Mouse (Mus musculus) MEL (cell line): Measurements from ENCODE around the gene Myo7a. TPM values are rescaled to one million over a fixed set of nuclear protein-coding genes. Genes with fewer than 3 reads are reported as not detected.

Experiments
- DNase-seq: peaks from one replicate; pipeline ENCODE4 v3.0.0; 2011; ENCODE audit warnings: low read depth, low spot score
- H3K27ac ChIP-seq: 2 replicates; pipeline ENCODE4 v1.5.1; 2012; ENCODE audit warnings: low read depth, mild to moderate bottlenecking, control low read depth, low read length, moderate library complexity; ENCODE audit not compliant: control insufficient read depth
- H3K27me3 ChIP-seq, 2 experiments: fragments of 150-350 bp in 1 of 2; sonication (generic) in 1 of 2; 2 replicates each; pipeline ENCODE4 v1.6.1; 2012; ENCODE audit warnings: low read length in 2 of 2, mild to moderate bottlenecking in 2 of 2, improper control_type of control experiment in 1 of 2, moderate library complexity in 1 of 2; ENCODE audit not compliant: insufficient read depth in 2 of 2, control insufficient read depth in 1 of 2
- H3K36me3 ChIP-seq, 2 experiments: 2 replicates each; pipeline ENCODE4 v1.6.1; 2012 to 2014; ENCODE audit warnings: low read length in 2 of 2, improper control_type of control experiment in 1 of 2, inconsistent platforms in 1 of 2, mild to moderate bottlenecking in 1 of 2; ENCODE audit not compliant: insufficient read depth in 2 of 2, control insufficient read depth in 1 of 2
- H3K4me1 ChIP-seq, 2 experiments: fragments of 150-350 bp in 1 of 2; sonication (generic) in 1 of 2; 2 replicates each; pipeline ENCODE4 v1.6.1; 2012; ENCODE audit warnings: low read length in 2 of 2, improper control_type of control experiment in 1 of 2, mild to moderate bottlenecking in 1 of 2; ENCODE audit not compliant: insufficient read depth in 2 of 2, control insufficient read depth in 1 of 2
- H3K4me3 ChIP-seq, 2 experiments: fragments of 150-350 bp in 1 of 2; sonication (generic) in 1 of 2; 2 replicates each; pipeline ENCODE4 v1.5.1; 2012; ENCODE audit warnings: low read depth in 2 of 2, low read length in 2 of 2, mild to moderate bottlenecking in 2 of 2, moderate library complexity in 2 of 2, control low read depth in 1 of 2, improper control_type of control experiment in 1 of 2; ENCODE audit not compliant: control insufficient read depth in 1 of 2, insufficient read depth in 1 of 2
- H3K79me2 ChIP-seq: 2 replicates; pipeline ENCODE4 v1.6.1; 2012; ENCODE audit warnings: mild to moderate bottlenecking, low read length, moderate library complexity; ENCODE audit not compliant: control insufficient read depth, poor library complexity, insufficient read depth
- H3K9ac ChIP-seq: 2 replicates; pipeline ENCODE4 v1.6.1; 2012; ENCODE audit warnings: low read depth, mild to moderate bottlenecking, control low read depth, low read length, moderate library complexity; ENCODE audit not compliant: control insufficient read depth, poor library complexity, severe bottlenecking
- H3K9me3 ChIP-seq: fragments of 150-350 bp; sonication (generic); replicated peaks from 2 replicates; pipeline ENCODE4 v1.6.1; 2012; ENCODE audit warnings: mild to moderate bottlenecking, low read length, improper control_type of control experiment, moderate library complexity; ENCODE audit not compliant: insufficient read depth
- BHLHE40 ChIP-seq: IDR thresholded peaks from 2 replicates; pipeline ENCODE4 v1.6.1; 2012; ENCODE audit warnings: low read depth, mild to moderate bottlenecking, inconsistent platforms, low read length, improper control_type of control experiment, borderline replicate concordance
- CHD1 ChIP-seq: IDR thresholded peaks from 2 replicates; pipeline ENCODE4 v1.6.1; 2012; ENCODE audit warnings: low read depth, mild to moderate bottlenecking, inconsistent platforms, low read length, improper control_type of control experiment
- CHD2 ChIP-seq: IDR thresholded peaks from 2 replicates; pipeline ENCODE4 v1.6.1; 2011; ENCODE audit warnings: low read length, improper control_type of control experiment
- CTCF ChIP-seq, 3 experiments: IDR thresholded peaks in 2 of 3; conservative IDR thresholded peaks in 1 of 3; 2 replicates each; pipeline ENCODE4 v1.5.1; 2011 to 2012; ENCODE audit warnings: low read length in 3 of 3, low read depth in 2 of 3, mild to moderate bottlenecking in 2 of 3, improper control_type of control experiment in 1 of 3, inconsistent platforms in 1 of 3, mixed read lengths in 1 of 3, moderate library complexity in 1 of 3; ENCODE audit not compliant: control insufficient read depth in 1 of 3, insufficient read depth in 1 of 3, poor library complexity in 1 of 3, severe bottlenecking in 1 of 3
- E2F4 ChIP-seq: IDR thresholded peaks from 2 replicates; pipeline ENCODE4 v1.6.1; 2011; ENCODE audit warnings: low read depth, low read length, improper control_type of control experiment, borderline replicate concordance
- EP300 ChIP-seq, 2 experiments: IDR thresholded peaks; 2 replicates each; pipeline ENCODE4 v1.6.1; 2011; ENCODE audit warnings: improper control_type of control experiment in 2 of 2, low read length in 2 of 2, low read depth in 1 of 2, mild to moderate bottlenecking in 1 of 2
- ETS1 ChIP-seq: IDR thresholded peaks from 2 replicates; pipeline ENCODE4 v1.6.1; 2012; ENCODE audit warnings: low read depth, mild to moderate bottlenecking, inconsistent platforms, low read length, improper control_type of control experiment, moderate library complexity
- GABPA ChIP-seq: IDR thresholded peaks from 2 replicates; pipeline ENCODE4 v1.6.1; 2012; ENCODE audit warnings: low read depth, mild to moderate bottlenecking, inconsistent platforms, low read length, improper control_type of control experiment, moderate library complexity
- GATA1 ChIP-seq: IDR thresholded peaks from 2 replicates; pipeline ENCODE4 v1.6.1; 2011; ENCODE audit warnings: low read depth, low read length, improper control_type of control experiment
- HCFC1 ChIP-seq: IDR thresholded peaks from 2 replicates; pipeline ENCODE4 v1.6.1; 2012; ENCODE audit warnings: low read depth, mild to moderate bottlenecking, inconsistent platforms, low read length, improper control_type of control experiment, moderate library complexity
- KAT2A ChIP-seq: conservative IDR thresholded peaks from 2 replicates; pipeline ENCODE4 v1.6.1; 2012; ENCODE audit warnings: low read depth, low read length, improper control_type of control experiment, inconsistent platforms
- MAFK ChIP-seq: IDR thresholded peaks from 2 replicates; pipeline ENCODE4 v1.6.1; 2011; ENCODE audit warnings: low read depth, mild to moderate bottlenecking, low read length, improper control_type of control experiment, borderline replicate concordance
- MAX ChIP-seq: IDR thresholded peaks from 2 replicates; pipeline ENCODE4 v1.6.1; 2011; ENCODE audit warnings: low read length, improper control_type of control experiment
- MEF2A ChIP-seq: IDR thresholded peaks from 2 replicates; pipeline ENCODE4 v1.6.1; 2014; ENCODE audit warnings: low read depth, mild to moderate bottlenecking, inconsistent platforms, low read length, improper control_type of control experiment; ENCODE audit not compliant: poor library complexity, insufficient replicate concordance, severe bottlenecking; ENCODE audit errors: extremely low read depth
- MXI1 ChIP-seq: IDR thresholded peaks from 2 replicates; pipeline ENCODE4 v1.6.1; 2011; ENCODE audit warnings: mild to moderate bottlenecking, low read depth, low read length, improper control_type of control experiment
- MYC ChIP-seq: IDR thresholded peaks from 2 replicates; pipeline ENCODE4 v1.6.1; 2011; ENCODE audit warnings: low read depth, mild to moderate bottlenecking, low read length, improper control_type of control experiment, moderate library complexity
- NELFE ChIP-seq: IDR thresholded peaks from 2 replicates; pipeline ENCODE4 v1.6.1; 2011; ENCODE audit warnings: low read depth, low read length, improper control_type of control experiment
- NRF1 ChIP-seq: IDR thresholded peaks from 2 replicates; pipeline ENCODE4 v1.6.1; 2014; ENCODE audit warnings: low read depth, mild to moderate bottlenecking, inconsistent platforms, low read length, improper control_type of control experiment, moderate library complexity; ENCODE audit not compliant: poor library complexity, insufficient read depth, severe bottlenecking
- POLR2AphosphoS2 ChIP-seq: IDR thresholded peaks from 2 replicates; pipeline ENCODE4 v1.6.1; 2011; ENCODE audit warnings: low read length, improper control_type of control experiment
- POLR2AphosphoS5 ChIP-seq: IDR thresholded peaks from 2 replicates; pipeline ENCODE4 v1.6.1; 2012; ENCODE audit warnings: low read depth, borderline replicate concordance, mild to moderate bottlenecking, inconsistent platforms, low read length, moderate library complexity, mixed read lengths
- RAD21 ChIP-seq: IDR thresholded peaks from 2 replicates; pipeline ENCODE4 v1.6.1; 2011; ENCODE audit warnings: mild to moderate bottlenecking, low read depth, low read length, improper control_type of control experiment
- SIN3A ChIP-seq: IDR thresholded peaks from 2 replicates; pipeline ENCODE4 v1.6.1; 2012; ENCODE audit warnings: low read length, improper control_type of control experiment, inconsistent platforms
- SMC3 ChIP-seq: IDR thresholded peaks from 2 replicates; pipeline ENCODE4 v1.6.1; 2011; ENCODE audit warnings: low read depth, low read length, improper control_type of control experiment
- TAL1 ChIP-seq: IDR thresholded peaks from 2 replicates; pipeline ENCODE4 v1.6.1; 2012; ENCODE audit warnings: mild to moderate bottlenecking, inconsistent platforms, low read length, moderate library complexity, mixed read lengths
- UBTF ChIP-seq: IDR thresholded peaks from 2 replicates; pipeline ENCODE4 v1.6.1; 2012; ENCODE audit warnings: low read depth, mild to moderate bottlenecking, inconsistent platforms, low read length, improper control_type of control experiment, moderate library complexity, borderline replicate concordance; ENCODE audit not compliant: insufficient read depth
- ZC3H11A ChIP-seq: IDR thresholded peaks from 2 replicates; pipeline ENCODE4 v1.6.1; 2012; ENCODE audit warnings: low read depth, mild to moderate bottlenecking, inconsistent platforms, low read length, improper control_type of control experiment
- ZNF384 ChIP-seq: IDR thresholded peaks from 2 replicates; pipeline ENCODE4 v1.6.1; 2012; ENCODE audit warnings: low read depth, mild to moderate bottlenecking, inconsistent platforms, low read length, improper control_type of control experiment
- polyA plus RNA-seq, 2 experiments: library from polyadenylated mRNA; stranded (reverse) in 1 of 2; unstranded in 1 of 2; fragments of >175 nt in 1 of 2; fragments of >200 nt in 1 of 2; gene quantifications; 2 replicates each; pipeline versions ENCODE4 v1.2.1 to v1.2.4; 2012; ENCODE audit warnings: low replicate concordance in 2 of 2, low read depth in 1 of 2; ENCODE audit not compliant: insufficient read length in 2 of 2, insufficient read depth in 1 of 2, missing spikeins in 1 of 2
- total RNA-seq: library from RNA; depleted of rRNA; stranded (reverse); fragments of 300-350 nt; gene quantifications from 2 replicates; pipeline ENCODE4 v1.2.3, GENCODE M21; 2012

Gene Myo7a
- total and polyA plus RNA-seq, 3 experiments = 1.4 to 7.5 TPM; not detected in 1

- H3K27me3 ChIP-seq = no peaks in the 10 kb centered on the region
- no peak overlapping the region for H3K27ac ChIP-seq
- H3K4me1 ChIP-seq = peaks cover 0 to 11% of the 10 kb centered on the region in 2 experiments; a peak in 1 of 4 replicates
- DNase-seq = no peak
- H3K4me3 ChIP-seq = no peak overlapping the region
- peaks cover 0 to 2% of the 10 kb centered on the region in 2 experiments; a peak in 2 of 4 replicates for H3K36me3 ChIP-seq
- no peaks in the 10 kb centered on the region for H3K9me3 ChIP-seq
- H3K79me2 ChIP-seq = no peaks in the 10 kb centered on the region
- no peak overlapping the region for H3K9ac ChIP-seq
- TF ChIP-seq ZNF384 (no peak), NELFE (no peak), MYC (no peak), HCFC1 (no peak), EP300 (IDR thresholded peaks at IDR 0.05; ENCODE audit: low read depth in 1 of 2, low read length in 2 of 2) (no peak), MAX (no peak), SIN3A (no peak), BHLHE40 (no peak), MAFK (no peak), UBTF (no peak), GABPA (no peak), RAD21 (no peak), KAT2A (no peak), NRF1 (no peak), ZC3H11A (no peak), GATA1 (no peak), ETS1 (no peak), CTCF (IDR thresholded peaks at IDR 0.05 in 2 of 3, conservative IDR thresholded peaks at IDR 0.05 in 1 of 3; ENCODE audit: control insufficient read depth in 1 of 3, insufficient read depth in 1 of 3, low read depth in 2 of 3, low read length in 3 of 3, poor library complexity in 1 of 3, severe bottlenecking in 1 of 3) (no peak)
Measured at GRCm38 (mm10) chr7:98162239-98162638, 42.9 kb upstream of the Myo7a start.

GRCm38 (mm10) chr7:98160041-98160740, 40.9 kb upstream of the Myo7a start:
- H3K4me1 ChIP-seq = peaks cover 0 to 26% of the 10 kb centered on the region in 2 experiments; a peak in 3 of 4 replicates
- no peaks in the 10 kb centered on the region for H3K79me2 ChIP-seq
- H3K27ac ChIP-seq = no peak overlapping the region
- no peak overlapping the region for H3K9ac ChIP-seq
- H3K9me3 ChIP-seq = no peaks in the 10 kb centered on the region
- no peak overlapping the region for H3K4me3 ChIP-seq
- H3K27me3 ChIP-seq = no peaks in the 10 kb centered on the region
- DNase-seq = no peak
- H3K36me3 ChIP-seq = peaks cover 0 to 7% of the 10 kb centered on the region in 2 experiments; a peak in 2 of 4 replicates
- TF ChIP-seq CHD1 (no peak), MXI1 (no peak), GABPA (no peak), UBTF (no peak), HCFC1 (no peak), E2F4 (no peak), KAT2A (no peak), GATA1 (no peak), ZC3H11A (no peak), NELFE (no peak), EP300 (IDR thresholded peaks at IDR 0.05; ENCODE audit: low read depth in 1 of 2, low read length in 2 of 2) (no peak), SMC3 (no peak), POLR2AphosphoS2 (no peak), MEF2A (no peak), POLR2AphosphoS5 (no peak), CHD2 (no peak), ETS1 (no peak), NRF1 (no peak), TAL1 (no peak)
- TF ChIP-seq, all 39 proteins: peak for 0
